Mouse (Mus musculus) urinary bladder, postnatal 4 days (tissue): ENCODE results near the gene 1700067K01Rik.

Experiments
- DNase-seq, 2 experiments: peaks; one replicate each; pipeline ENCODE4 v3.0.0; 2021 to 2022; ENCODE audit warnings: low spot score in 2 of 2

Gene 1700067K01Rik

DNA sequence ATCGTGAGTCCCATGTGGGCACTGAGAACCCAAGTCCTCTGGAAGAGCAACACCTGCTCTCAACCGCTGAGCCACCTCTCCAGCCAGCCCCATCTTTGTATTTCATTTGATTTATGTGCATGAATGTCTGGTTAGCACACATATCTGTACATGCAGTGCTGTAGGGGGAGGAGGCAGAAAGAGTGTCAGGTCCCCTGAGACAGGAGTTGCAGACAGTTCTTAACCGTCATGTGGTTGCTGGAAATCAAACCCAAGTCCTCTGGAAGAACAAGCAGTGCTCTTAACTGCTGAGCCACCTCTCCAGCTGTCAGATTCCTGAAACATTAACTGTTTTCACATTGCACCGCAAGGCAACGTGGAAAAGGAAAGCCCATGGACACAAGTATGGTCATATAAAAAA, 46.9 kb downstream of the 1700067K01Rik start:
- no peak for DNase-seq

DNA sequence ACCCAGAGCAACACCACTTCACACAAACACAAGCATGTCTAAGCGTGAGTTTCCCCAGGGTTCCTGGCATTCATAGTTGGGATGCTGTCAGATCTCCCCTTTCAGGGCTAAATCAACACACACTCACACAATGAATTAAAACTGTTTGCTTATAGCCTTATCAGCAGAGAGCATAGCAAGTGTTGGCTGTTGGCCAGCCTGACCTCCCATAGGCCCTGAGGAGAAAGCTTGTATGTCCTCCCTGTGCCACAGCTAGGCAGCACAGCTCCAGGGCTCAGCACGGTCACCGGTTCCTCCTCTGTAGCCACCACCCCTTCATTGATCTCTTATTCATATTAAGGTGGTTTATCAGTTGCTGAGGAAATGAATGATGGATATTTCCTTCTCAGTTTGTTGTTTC, 51.4 kb downstream of the 1700067K01Rik start:
- no peak for DNase-seq

- no peak for DNase-seq
Measured at GRCm38 (mm10) chr8:84053229-84053628, 51.9 kb downstream of the 1700067K01Rik start.
